Mouse (Mus musculus): ENCODE measurements around the gene Otulinl.

The Otulinl gene

DNA sequence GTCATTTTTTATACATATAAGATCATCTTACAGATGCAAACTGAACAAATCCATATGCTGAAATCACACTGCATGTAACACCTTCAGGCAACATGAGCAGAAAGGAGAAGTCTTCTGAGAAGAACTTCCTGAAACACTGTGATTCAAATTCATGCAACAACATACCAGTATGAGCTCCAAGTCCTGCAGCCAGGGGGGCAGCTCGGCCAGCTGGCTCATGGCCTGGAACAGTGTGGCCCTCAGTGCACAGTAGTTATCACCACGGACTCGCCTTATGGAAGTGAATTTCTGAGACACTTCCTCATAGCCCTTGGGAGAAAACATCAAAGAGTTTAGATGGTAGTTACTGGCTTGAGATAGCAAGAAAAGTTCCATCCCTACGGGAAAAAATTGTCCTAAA, 65.2 kb downstream of the Otulinl start:
- Histone ChIP-seq H3K4me1 (replicated peaks; ENCODE audit: low read depth, low read length) (peaks cover 13% of the 10 kb centered on the region; the same call in 1 of the 2 replicates), H3K36me3 (ENCODE audit: insufficient read depth, low read length) (peaks cover 80% of the 10 kb centered on the region), H3K9me3 (ENCODE audit: low read length) (no peaks in the 10 kb centered on the region), H3K27me3 (ENCODE audit: insufficient read depth, low read length) (no peaks in the 10 kb centered on the region), H3K4me3 (replicated peaks; ENCODE audit: low read length) (no peak overlapping the region)
- TF ChIP-seq CTCF (conservative IDR thresholded peaks at IDR 0.05; ENCODE audit: low read length) (no peak), NANOG (IDR thresholded peaks at IDR 0.05; ENCODE audit: borderline replicate concordance, low read length) (no peak), POU5F1 (IDR thresholded peaks at IDR 0.05; ENCODE audit: borderline replicate concordance, low read length) (no peak)

DNA sequence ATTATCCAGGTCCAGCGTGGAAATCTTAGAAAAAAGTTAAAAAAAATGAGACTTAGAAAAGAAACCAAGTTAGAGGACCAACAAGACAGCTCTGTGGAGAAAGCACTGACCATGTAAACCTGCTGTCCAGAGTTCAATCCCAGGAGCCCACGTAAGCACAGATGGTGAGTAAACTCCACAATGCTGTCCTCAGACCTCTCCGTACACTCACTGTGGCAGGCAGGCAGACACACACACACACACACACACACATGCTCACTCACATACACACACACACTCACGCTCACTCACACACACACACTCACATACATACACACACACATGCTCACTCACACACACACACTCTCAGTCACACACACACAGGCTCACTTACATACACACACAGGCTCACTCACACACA, 68.1 kb downstream of the Otulinl start:
- Histone ChIP-seq H3K4me3 (replicated peaks; ENCODE audit: low read length) (no peak overlapping the region), H3K36me3 (ENCODE audit: insufficient read depth, low read length) (peaks cover 79% of the 10 kb centered on the region), H3K4me1 (replicated peaks; ENCODE audit: low read depth, low read length) (0 out of 2 replicates have a peak, but pooled peaks cover 11% of the 10 kb centered on the region), H3K9me3 (ENCODE audit: low read length) (no peaks in the 10 kb centered on the region), H3K27me3 (ENCODE audit: insufficient read depth, low read length) (no peaks in the 10 kb centered on the region)
- TF ChIP-seq NANOG (IDR thresholded peaks at IDR 0.05; ENCODE audit: borderline replicate concordance, low read length), result no peak
- no peak for TF ChIP-seq CTCF (conservative IDR thresholded peaks at IDR 0.05; ENCODE audit: low read length)
- TF ChIP-seq POU5F1 (IDR thresholded peaks at IDR 0.05; ENCODE audit: borderline replicate concordance, low read length), result no peak

DNA sequence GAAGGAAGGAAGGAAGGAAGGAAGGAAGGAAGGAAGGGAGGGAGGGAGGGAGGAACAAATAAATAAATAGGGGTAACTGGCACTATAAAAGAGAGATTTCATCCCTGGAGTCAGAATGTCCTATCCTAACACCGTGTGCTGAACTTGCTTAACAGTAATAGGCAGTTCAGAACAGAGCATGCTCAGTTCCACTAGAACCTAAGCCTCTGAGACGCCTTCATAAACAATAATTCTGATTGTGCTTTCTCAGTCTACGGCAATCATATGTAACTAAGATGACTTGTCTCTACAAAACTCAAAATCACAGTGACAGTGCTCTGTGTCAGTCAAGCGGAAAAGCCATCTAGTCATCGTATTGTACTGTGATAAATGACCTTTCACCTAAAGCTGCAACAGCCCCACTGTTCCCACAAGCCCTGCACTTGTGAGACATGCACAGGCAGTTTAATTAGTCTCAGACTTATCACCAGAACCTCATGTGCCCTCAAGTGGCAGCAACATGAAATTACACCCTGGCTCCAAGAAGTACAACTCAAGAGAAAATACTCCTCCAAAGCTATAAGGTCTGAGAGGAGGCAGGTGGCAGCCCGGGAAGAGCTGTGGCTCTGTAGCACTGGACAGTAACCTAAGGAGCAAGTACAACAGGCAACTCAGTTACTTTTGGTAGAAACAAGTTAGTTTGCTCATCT, 68.7 kb downstream of the Otulinl start:
- Histone ChIP-seq H3K4me3 (replicated peaks; ENCODE audit: low read length) (no peak overlapping the region), H3K4me1 (replicated peaks; ENCODE audit: low read depth, low read length) (0 out of 2 replicates have a peak, but pooled peaks cover 11% of the 10 kb centered on the region), H3K9me3 (ENCODE audit: low read length) (no peaks in the 10 kb centered on the region), H3K27me3 (ENCODE audit: insufficient read depth, low read length) (no peaks in the 10 kb centered on the region), H3K36me3 (ENCODE audit: insufficient read depth, low read length) (peaks cover 79% of the 10 kb centered on the region)
- TF ChIP-seq NANOG (IDR thresholded peaks at IDR 0.05; ENCODE audit: borderline replicate concordance, low read length) (no peak), CTCF (conservative IDR thresholded peaks at IDR 0.05; ENCODE audit: low read length) (peak; percentile 96)

DNA sequence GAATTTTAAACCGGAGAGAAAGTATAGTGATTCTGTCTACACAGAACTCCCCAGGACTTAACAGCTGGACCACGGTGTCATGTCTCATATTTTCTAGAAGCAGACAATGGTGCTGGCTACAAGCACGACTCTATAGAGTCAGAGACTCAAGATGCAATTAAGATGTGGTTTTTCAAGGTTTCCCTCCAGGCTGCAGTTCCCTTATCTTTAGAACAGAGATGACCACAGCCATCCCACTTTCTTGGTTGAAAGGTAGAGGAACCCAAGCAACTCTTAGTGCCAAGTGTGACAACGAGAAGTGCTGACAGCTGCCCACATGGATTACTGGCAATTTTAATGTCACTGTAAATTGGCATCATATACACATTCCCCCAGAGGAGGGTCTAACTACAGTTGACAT, 71.8 kb downstream of the Otulinl start:
- Histone ChIP-seq H3K9me3 (ENCODE audit: low read length) (no peaks in the 10 kb centered on the region), H3K4me3 (replicated peaks; ENCODE audit: low read length) (no peak overlapping the region), H3K27me3 (ENCODE audit: insufficient read depth, low read length) (no peaks in the 10 kb centered on the region), H3K4me1 (replicated peaks; ENCODE audit: low read depth, low read length) (0 out of 2 replicates have a peak, but pooled peaks cover 7% of the 10 kb centered on the region), H3K36me3 (ENCODE audit: insufficient read depth, low read length) (peaks cover 82% of the 10 kb centered on the region)
- TF ChIP-seq NANOG (IDR thresholded peaks at IDR 0.05; ENCODE audit: borderline replicate concordance, low read length) (no peak), POU5F1 (IDR thresholded peaks at IDR 0.05; ENCODE audit: borderline replicate concordance, low read length) (no peak), CTCF (conservative IDR thresholded peaks at IDR 0.05; ENCODE audit: low read length) (no peak)

DNA sequence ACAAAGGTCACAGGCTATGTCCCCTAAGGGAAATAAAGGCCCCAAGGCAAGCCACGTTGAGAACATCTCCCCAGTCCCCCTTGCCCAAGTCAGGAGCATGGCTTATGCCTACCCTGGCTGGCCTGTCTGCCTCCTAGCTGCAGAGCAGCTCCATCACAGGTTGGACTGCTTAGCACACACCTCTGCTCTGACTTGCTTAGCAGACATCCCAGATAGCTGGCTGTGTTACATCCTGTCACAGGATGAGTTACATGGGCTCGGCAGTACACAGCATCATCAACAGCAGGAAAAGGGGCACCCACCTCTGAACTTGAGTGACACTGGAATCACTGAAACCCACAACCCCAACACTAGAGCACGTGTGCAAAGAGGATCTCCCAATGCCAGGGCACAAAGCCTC, 76.1 kb downstream of the Otulinl start:
- H3K27me3 ChIP-seq (ENCODE audit: insufficient read depth, low read length), result no peaks in the 10 kb centered on the region
- H3K4me3 ChIP-seq (replicated peaks; ENCODE audit: low read length), result no peak overlapping the region
- no peaks in the 10 kb centered on the region for H3K9me3 ChIP-seq (ENCODE audit: low read length)
- H3K4me1 ChIP-seq (replicated peaks; ENCODE audit: low read depth, low read length), result peaks cover 19% of the 10 kb centered on the region
- no peak for TF ChIP-seq POU5F1 (IDR thresholded peaks at IDR 0.05; ENCODE audit: borderline replicate concordance, low read length)
- peaks cover 84% of the 10 kb centered on the region for H3K36me3 ChIP-seq (ENCODE audit: insufficient read depth, low read length)

Data from E14TG2a.4 (cell line).